Mouse (Mus musculus) ES-E14 (cell line): ENCODE data around the gene Ddx39b. TPM values are rescaled to one million over a fixed set of nuclear protein-coding genes. Genes with fewer than 3 reads are reported as not detected.
"Not testable (repeated sequence)": the region's sequence is repeated elsewhere in the genome, so short reads cannot be mapped to it uniquely, and the experiment has no call there.

Experiments
- DNase-seq: peaks from one replicate; pipeline ENCODE4 v3.0.0-alpha.2; 2013; ENCODE audit warnings: low read depth, low spot score
- H3K27ac ChIP-seq: 2 replicates; pipeline ENCODE4 v1.5.1; 2012; ENCODE audit warnings: low read depth, mild to moderate bottlenecking, low read length, moderate library complexity, mixed read lengths; ENCODE audit not compliant: poor library complexity, insufficient read depth, severe bottlenecking
- H3K36me3 ChIP-seq: 2 replicates; pipeline ENCODE4 v1.6.1; 2012; ENCODE audit warnings: mild to moderate bottlenecking, low read length, moderate library complexity, mixed read lengths; ENCODE audit not compliant: control insufficient read depth, poor library complexity, insufficient read depth, severe bottlenecking
- H3K4me1 ChIP-seq, 2 experiments: fragments of 150-350 bp in 1 of 2; sonication (generic) in 1 of 2; 2 replicates each; pipeline ENCODE4 v1.6.1; 2012; ENCODE audit warnings: low read length in 2 of 2, mild to moderate bottlenecking in 1 of 2, mixed read lengths in 1 of 2; ENCODE audit not compliant: control insufficient read depth in 2 of 2, insufficient read depth in 2 of 2, poor library complexity in 1 of 2
- H3K4me3 ChIP-seq, 2 experiments: fragments of 150-350 bp in 1 of 2; sonication (generic) in 1 of 2; 2 replicates each; pipeline ENCODE4 v1.5.1; 2012; ENCODE audit warnings: low read length in 2 of 2, low read depth in 1 of 2, mild to moderate bottlenecking in 1 of 2, mixed read lengths in 1 of 2; ENCODE audit not compliant: insufficient read depth in 1 of 2, poor library complexity in 1 of 2, severe bottlenecking in 1 of 2
- H3K9ac ChIP-seq: 2 replicates; pipeline ENCODE4 v1.6.1; 2012; ENCODE audit warnings: low read depth, mild to moderate bottlenecking, low read length, mixed read lengths; ENCODE audit not compliant: poor library complexity, insufficient read depth, severe bottlenecking
- H3K9me3 ChIP-seq: fragments of 150-350 bp; sonication (generic); 2 replicates; pipeline ENCODE4 v1.6.1; 2012; ENCODE audit warnings: low read depth, mild to moderate bottlenecking, low read length; ENCODE audit not compliant: control insufficient read depth, insufficient read depth
- CHD2 ChIP-seq: IDR thresholded peaks from 2 replicates; pipeline ENCODE4 v1.6.1; 2014; ENCODE audit warnings: mild to moderate bottlenecking, low read depth, low read length, inconsistent platforms
- HCFC1 ChIP-seq: IDR thresholded peaks from 2 replicates; pipeline ENCODE4 v1.6.1; 2012; ENCODE audit warnings: low read length, inconsistent platforms, borderline replicate concordance; ENCODE audit not compliant: insufficient read depth
- MAFK ChIP-seq: IDR thresholded peaks from 2 replicates; pipeline ENCODE4 v1.6.1; 2014; ENCODE audit warnings: mild to moderate bottlenecking, low read depth, low read length, inconsistent platforms; ENCODE audit not compliant: insufficient read depth
- ZC3H11A ChIP-seq: IDR thresholded peaks from 2 replicates; pipeline ENCODE4 v1.6.1; 2012; ENCODE audit warnings: low read depth, mild to moderate bottlenecking, inconsistent platforms, low read length, borderline replicate concordance
- ZNF384 ChIP-seq: IDR thresholded peaks from 2 replicates; pipeline ENCODE4 v1.6.1; 2012; ENCODE audit warnings: low read depth, low read length, inconsistent platforms
- in situ Hi-C, 2 experiments: fragments of 600-800 bp; cut with MboI; formaldehyde crosslinking; loops; one replicate each; pipeline ENCODE4 v1.15.1; 2025; ENCODE audit warnings: low sequenced_read_pairs in 2 of 2, inconsistent platforms in 1 of 2; ENCODE audit not compliant: unreplicated experiment in 2 of 2
- total RNA-seq: library from RNA; depleted of rRNA; stranded (reverse); fragments of 300-350 nt; gene quantifications from 2 replicates; pipeline ENCODE4 v1.2.3, GENCODE M21; 2012

Gene Ddx39b
- total RNA-seq, 1 experiment: 316 TPM

DNA sequence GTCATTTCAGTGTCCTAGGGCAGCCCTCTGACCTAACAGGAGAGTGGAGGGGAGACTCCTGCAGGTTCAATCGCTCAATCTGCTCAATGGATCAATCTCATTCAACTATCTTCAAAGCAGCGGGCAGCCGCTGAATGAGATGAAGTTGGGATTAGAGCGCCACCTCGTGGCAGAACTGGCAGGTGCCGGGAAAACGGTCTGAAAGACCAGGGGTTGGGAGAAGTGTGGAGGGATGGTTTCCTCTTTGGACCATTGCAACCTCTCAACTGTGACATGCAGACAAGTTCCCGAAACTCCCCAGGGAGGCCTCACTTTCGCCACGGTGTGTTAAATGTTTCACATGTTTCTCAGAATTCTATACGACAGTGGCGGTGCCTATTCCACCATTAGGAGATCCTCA, 9.5 kb upstream of the Ddx39b start:
- Histone ChIP-seq H3K36me3 (peaks cover 19% of the 10 kb centered on the region), H3K9me3 (no peaks in the 10 kb centered on the region), H3K4me3 (peak overlapping the region in 1 of 2 experiments; percentile 21; a peak in 1 of 4 replicates), H3K27ac (no peak overlapping the region), H3K9ac (peak overlapping the region; percentile 35; the same call in 1 of the 2 replicates), H3K4me1 (peaks cover 0 to 2% of the 10 kb centered on the region in 2 experiments; a peak in 1 of 4 replicates)
- no peak for TF ChIP-seq CHD2
- TF ChIP-seq ZNF384: 0 out of 2 replicates have a peak, but pooled peaks have one; percentile 33
- TF ChIP-seq MAFK: no peak
- TF ChIP-seq HCFC1: no peak
- TF ChIP-seq ZC3H11A: peak; percentile 74
- in situ Hi-C loops: loop anchor here (5.0 kb wide), 1 partner anchor 65 kb away; no protein-coding TSS in a partner anchor
- DNase-seq: peak; percentile 81

DNA sequence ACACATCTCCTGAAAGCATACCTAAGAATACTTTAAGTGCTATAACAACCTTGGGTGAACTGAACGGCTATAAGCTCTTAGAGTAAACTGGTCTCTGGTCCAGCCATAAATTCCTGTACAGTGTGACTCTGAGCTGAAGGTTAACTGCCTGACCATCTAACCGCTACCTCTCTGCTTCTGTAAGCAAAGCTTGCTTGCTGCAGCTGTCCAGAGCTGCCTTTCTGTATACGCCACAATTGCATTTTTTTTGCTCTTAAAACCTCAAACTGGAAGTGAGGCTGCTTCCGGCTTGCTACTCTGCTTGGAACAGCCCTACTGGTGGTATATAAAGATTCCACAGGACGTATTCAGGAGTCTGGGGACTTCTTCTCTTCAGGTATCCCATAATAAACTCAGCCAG, 8.9 kb upstream of the Ddx39b start:
- Histone ChIP-seq H3K9ac (peak overlapping the region; percentile 35; the same call in 1 of the 2 replicates), H3K36me3 (peaks cover 19% of the 10 kb centered on the region), H3K4me1 (peaks cover 0 to 2% of the 10 kb centered on the region in 2 experiments; a peak in 1 of 4 replicates), H3K27ac (no peak overlapping the region), H3K9me3 (no peaks in the 10 kb centered on the region), H3K4me3 (no peak overlapping the region)
- no peak for TF ChIP-seq CHD2
- in situ Hi-C loops: loop anchor here (5.0 kb wide), 1 partner anchor 65 kb away; no protein-coding TSS in a partner anchor
- DNase-seq: no peak

DNA sequence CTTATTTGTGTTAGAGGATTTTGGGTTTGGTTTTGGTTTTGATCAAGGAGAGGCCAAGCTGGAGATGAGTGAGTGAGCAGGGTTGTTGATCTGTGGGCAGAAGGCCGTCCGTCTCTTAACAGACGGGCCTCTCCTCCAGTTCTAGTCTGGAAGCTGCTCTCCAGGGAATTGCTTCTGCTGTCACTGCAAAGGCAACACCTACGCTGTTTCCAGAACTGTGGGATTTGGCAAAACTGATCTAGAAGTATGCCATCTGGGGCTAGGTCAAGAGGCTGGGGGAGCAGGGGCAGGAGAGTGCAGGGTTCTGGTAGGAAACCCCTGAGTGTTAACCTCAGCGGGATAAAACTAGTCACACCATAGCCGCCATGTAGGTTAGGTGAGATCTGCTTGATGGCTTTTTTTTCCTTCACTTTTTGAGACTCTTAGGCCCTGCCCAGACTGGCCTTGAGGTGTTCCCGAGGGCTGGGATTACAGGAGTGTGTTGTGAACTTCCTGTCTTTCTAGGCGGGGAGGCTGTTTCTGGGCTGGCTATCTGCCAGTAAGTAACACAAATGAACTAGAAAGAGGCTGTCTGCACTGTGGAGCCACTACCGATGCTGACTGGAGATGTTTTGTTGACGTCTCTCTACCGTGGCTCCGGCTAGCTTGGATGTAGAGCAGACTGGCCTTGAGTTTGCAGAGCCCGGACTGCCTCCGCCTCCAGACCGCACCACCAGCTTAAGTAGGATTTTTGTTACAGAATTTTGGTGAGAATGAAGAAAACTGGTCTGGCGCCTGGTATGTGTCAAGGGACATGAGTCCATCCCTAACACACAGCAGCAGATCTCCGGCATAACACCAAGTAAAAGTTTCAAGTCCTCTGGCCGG, 8.2 kb upstream of the Ddx39b start, which contains the start of gene Atp6v1g2:
TSS of gene Atp6v1g2 (plus strand) at position 547 of the 867 bp plus-strand sequence.
- H3K4me3 ChIP-seq: peak within 1 kb of the TSS; percentile 74 to 76; a peak in 2 of 4 replicates
- H3K9ac ChIP-seq: peak within 1 kb of the TSS; percentile 35; the same call in 1 of the 2 replicates
- peaks cover 0 to 2% of the 10 kb centered on the region in 2 experiments; a peak in 1 of 4 replicates for H3K4me1 ChIP-seq
- H3K27ac ChIP-seq: no peak within 1 kb of the TSS
- no peak for DNase-seq
- H3K36me3 ChIP-seq: peaks cover 19% of the 10 kb centered on the region
- TF ChIP-seq CHD2: no peak
- no peak for TF ChIP-seq ZC3H11A
- no peak for TF ChIP-seq ZNF384
- no peak for TF ChIP-seq HCFC1
- no peak for TF ChIP-seq MAFK
- in situ Hi-C loops: loop anchor here (5.0 kb wide), 1 partner anchor 66 kb away; no protein-coding TSS in a partner anchor
- no peaks in the 10 kb centered on the region for H3K9me3 ChIP-seq

DNA sequence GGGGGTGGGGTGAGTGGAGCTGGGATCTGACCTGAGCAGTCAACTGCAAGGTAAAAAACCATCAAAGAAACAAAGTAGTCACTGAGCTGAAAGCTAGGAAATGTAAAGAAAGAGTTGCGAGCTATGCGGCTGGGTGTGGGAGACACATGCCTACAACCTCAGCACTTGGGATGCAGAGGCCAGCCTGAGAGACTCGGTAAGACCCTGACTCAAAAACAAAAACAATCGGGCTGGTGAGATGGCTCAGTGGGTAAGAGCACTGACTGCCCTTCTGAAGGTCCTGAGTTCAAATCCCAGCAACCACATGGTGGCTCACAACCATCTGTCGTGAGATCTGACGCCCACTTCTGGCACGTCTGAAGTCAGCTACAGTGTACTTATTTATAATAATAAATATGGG, 7.5 kb upstream of the Ddx39b start:
- peaks cover 16% of the 10 kb centered on the region for H3K36me3 ChIP-seq
- H3K4me3 ChIP-seq, DNase-seq, H3K9ac ChIP-seq, H3K9me3 ChIP-seq, H3K27ac ChIP-seq, H3K4me1 ChIP-seq: not testable (repeated sequence)
- in situ Hi-C loops: loop anchor here (5.0 kb wide), 1 partner anchor 67 kb away; no protein-coding TSS in a partner anchor
